Mouse (Mus musculus) small intestine, adult 2 months (tissue): Measurements from ENCODE around the gene Ftsj3. TPM values are rescaled to one million over a fixed set of nuclear protein-coding genes. Genes with fewer than 3 reads are reported as not detected.
"Not testable (repeated sequence)": the region's sequence is repeated elsewhere in the genome, so short reads cannot be mapped to it uniquely, and the experiment has no call there.

Source experiments
- H3K27ac ChIP-seq: fragments of 200-500 bp; 2 replicates; pipeline ENCODE4 v1.5.1; 2012; ENCODE audit warnings: low read depth, low read length, control low read depth, inconsistent platforms; ENCODE audit not compliant: insufficient read depth
- H3K27me3 ChIP-seq: fragments of 200-500 bp; 2 replicates; pipeline ENCODE4 v1.6.1; 2012; ENCODE audit warnings: mild to moderate bottlenecking, moderate library complexity, low read length, inconsistent platforms; ENCODE audit not compliant: control insufficient read depth, insufficient read depth
- H3K36me3 ChIP-seq: fragments of 200-500 bp; 2 replicates; pipeline ENCODE4 v1.6.1; 2012; ENCODE audit warnings: mild to moderate bottlenecking, low read length, control low read depth, inconsistent platforms; ENCODE audit not compliant: control insufficient read depth, insufficient read depth
- H3K4me1 ChIP-seq: fragments of 200-500 bp; 2 replicates; pipeline ENCODE4 v1.6.1; 2012; ENCODE audit warnings: low read length, inconsistent platforms, mixed read lengths; ENCODE audit not compliant: control insufficient read depth, insufficient read depth, insufficient read length
- H3K4me3 ChIP-seq: fragments of 200-500 bp; 2 replicates; pipeline ENCODE4 v1.5.1; 2012; ENCODE audit warnings: low read depth, mild to moderate bottlenecking, control low read depth, inconsistent platforms, low read length, moderate library complexity
- CTCF ChIP-seq: fragments of 200-500 bp; IDR thresholded peaks from 2 replicates; pipeline ENCODE4 v1.5.1; 2012; ENCODE audit warnings: low read depth, mild to moderate bottlenecking, control low read depth, inconsistent platforms, low read length, moderate library complexity, mixed read lengths; ENCODE audit not compliant: insufficient replicate concordance, insufficient read length; ENCODE audit errors: extremely low read depth
- POLR2A ChIP-seq: fragments of 200-500 bp; IDR thresholded peaks from 2 replicates; pipeline ENCODE4 v1.6.1; 2012; ENCODE audit warnings: low read depth, mild to moderate bottlenecking, control low read depth, inconsistent platforms, low read length, moderate library complexity
- WGBS: fragments of 180-500 bp; shearing (Covaris S2); methylation state at CpG from one replicate; pipeline ENCODE4 v1.1.7; 2018; 5-methylcytosine and 5-hydroxymethylcytosine counted together
- polyA plus RNA-seq: library from polyadenylated mRNA; depleted of rRNA; stranded (reverse); fragments of >200 nt; gene quantifications from 2 replicates; pipeline ENCODE4 v1.2.3, GENCODE M21; 2012

Ftsj3 gene
- polyA plus RNA-seq, 1 experiment, result 3.9 TPM

DNA sequence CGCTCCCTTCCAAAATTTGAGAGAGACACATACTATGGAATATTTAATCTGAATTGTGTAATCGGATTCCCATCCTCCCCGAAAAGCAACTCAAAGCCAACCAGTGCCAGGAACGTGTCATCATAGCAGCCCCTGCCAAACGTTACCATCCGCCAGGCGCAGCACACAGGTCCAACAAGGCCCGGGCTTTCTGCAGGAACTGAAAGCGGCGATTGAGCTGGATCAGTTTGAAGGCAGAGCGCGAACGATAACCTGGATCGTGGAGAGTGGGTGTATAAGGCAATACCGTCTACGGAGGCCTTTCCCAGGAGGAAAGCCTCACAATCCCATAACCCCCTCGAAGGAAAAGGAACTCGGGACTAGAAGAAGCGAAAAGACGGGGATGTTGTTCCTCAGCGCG is 705 bp downstream of the Ftsj3 start:
- Histone ChIP-seq H3K27me3 (no peaks in the 10 kb centered on the region), H3K4me1 (peaks cover 6% of the 10 kb centered on the region; the same call in 1 of the 2 replicates), H3K27ac (no peak overlapping the region), H3K4me3 (peak overlapping the region; percentile 77), H3K36me3 (peaks cover 32% of the 10 kb centered on the region)
- TF ChIP-seq POLR2A, result no peak
- TF ChIP-seq CTCF, result no peak
- WGBS, result 1% methylated on average over 22 of the region's 22 CpGs

DNA sequence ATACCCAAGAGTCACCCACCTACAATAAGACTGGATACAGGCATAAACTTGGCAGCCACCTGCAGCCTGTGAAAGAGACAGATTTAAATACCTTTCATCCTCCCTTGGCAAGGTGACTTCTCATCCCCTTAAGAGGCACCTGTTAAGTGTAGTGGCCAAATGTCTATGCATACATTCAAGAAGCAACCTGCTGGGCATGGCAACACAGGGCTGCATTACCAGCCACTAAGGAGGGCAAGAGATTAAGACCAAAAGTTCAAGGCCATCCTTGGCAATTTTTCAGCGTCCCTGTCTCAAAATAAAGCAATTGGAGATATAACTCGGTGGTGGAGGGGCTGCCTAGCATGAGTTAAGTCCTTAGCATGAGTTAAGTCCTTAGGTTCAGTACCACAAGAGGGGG is 1.1 kb downstream of the Ftsj3 start:
- Histone ChIP-seq H3K27me3 (no peaks in the 10 kb centered on the region), H3K4me3 (no peak overlapping the region; the same call in 1 of the 2 replicates), H3K36me3 (peaks cover 36% of the 10 kb centered on the region), H3K4me1 (peaks cover 6% of the 10 kb centered on the region; the same call in 1 of the 2 replicates), H3K27ac (no peak overlapping the region)
- TF ChIP-seq POLR2A (no peak), CTCF (no peak)
- WGBS, result 5% methylated on average over 2 of the region's 2 CpGs

DNA sequence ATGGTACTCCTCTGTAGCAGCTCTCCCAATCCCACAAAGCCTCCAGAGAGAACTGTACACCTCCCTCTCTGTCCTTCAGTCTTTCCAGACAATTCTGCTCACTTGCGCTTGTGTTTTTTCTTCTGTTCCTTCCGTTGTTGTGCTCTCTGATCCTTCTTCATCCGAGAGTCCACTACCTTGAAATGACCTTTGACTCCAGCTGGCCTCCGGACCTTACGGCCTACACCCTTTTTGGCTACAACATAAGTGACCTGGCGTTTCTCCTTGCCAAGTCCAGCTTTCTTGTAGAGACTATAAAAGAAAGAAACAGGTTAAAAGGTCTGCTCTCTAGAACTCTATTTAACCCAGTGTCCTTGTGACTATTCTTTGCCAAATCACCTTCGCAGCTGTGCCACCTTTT is 6.6 kb downstream of the Ftsj3 start:
- no peak overlapping the region for H3K4me3 ChIP-seq
- H3K36me3 ChIP-seq, result peaks cover 75% of the 10 kb centered on the region
- H3K27ac ChIP-seq, result no peak overlapping the region
- 63% methylated on average over 7 of the region's 7 CpGs for WGBS
- no peaks in the 10 kb centered on the region for H3K27me3 ChIP-seq
- H3K4me1 ChIP-seq, result no peaks in the 10 kb centered on the region
- TF ChIP-seq CTCF (no peak), POLR2A (no peak)

DNA sequence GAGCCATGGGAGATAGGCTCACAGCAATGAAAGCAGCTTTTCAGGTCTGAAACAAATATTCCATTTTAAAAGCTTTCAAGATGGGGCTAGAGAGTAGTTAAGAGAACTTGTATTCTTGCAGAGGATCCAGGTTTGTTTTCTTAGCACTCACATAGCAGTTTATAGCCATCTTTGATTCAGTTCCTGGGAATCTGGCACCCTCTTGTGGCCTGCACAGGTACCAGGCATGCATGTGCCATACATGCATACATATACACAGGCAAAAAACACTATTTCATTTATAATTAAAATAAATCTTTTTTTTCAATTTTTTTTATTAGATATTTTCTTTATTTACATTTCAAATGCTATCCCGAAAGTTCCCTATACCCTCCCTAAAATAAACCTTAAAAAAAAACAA is 9.0 kb downstream of the Ftsj3 start:
- Histone ChIP-seq H3K27me3 (no peaks in the 10 kb centered on the region), H3K4me3 (no peak overlapping the region), H3K4me1 (no peaks in the 10 kb centered on the region), H3K27ac (no peak overlapping the region), H3K36me3 (peaks cover 86% of the 10 kb centered on the region)
- 95% methylated on average over 1 of the region's 1 CpGs for WGBS
- TF ChIP-seq CTCF, result no peak; the same call in 1 of the 2 replicates

DNA sequence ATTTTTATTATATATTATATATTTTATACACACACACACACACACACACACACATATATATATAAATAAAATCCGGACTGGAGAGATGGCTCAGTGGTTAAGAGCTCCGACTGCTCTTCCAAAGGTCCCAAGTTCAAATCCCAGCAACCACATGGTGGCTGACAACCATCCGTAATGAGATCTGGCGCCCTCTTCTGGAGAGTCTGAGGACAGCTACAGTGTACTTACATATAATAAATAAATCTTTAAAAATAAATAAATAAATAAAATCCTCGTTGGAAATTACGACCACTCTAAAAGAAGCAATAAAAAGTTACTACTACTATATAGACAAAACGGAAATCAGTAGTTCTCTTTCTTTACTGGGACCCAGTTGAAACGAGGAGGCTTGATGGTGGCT is 21.9 kb downstream of the Ftsj3 start:
- H3K36me3 ChIP-seq, result peaks cover 53% of the 10 kb centered on the region
- WGBS, result 75% methylated on average over 8 of the region's 8 CpGs
- not testable (repeated sequence) for H3K4me1 ChIP-seq, H3K27ac ChIP-seq, H3K27me3 ChIP-seq, H3K4me3 ChIP-seq

DNA sequence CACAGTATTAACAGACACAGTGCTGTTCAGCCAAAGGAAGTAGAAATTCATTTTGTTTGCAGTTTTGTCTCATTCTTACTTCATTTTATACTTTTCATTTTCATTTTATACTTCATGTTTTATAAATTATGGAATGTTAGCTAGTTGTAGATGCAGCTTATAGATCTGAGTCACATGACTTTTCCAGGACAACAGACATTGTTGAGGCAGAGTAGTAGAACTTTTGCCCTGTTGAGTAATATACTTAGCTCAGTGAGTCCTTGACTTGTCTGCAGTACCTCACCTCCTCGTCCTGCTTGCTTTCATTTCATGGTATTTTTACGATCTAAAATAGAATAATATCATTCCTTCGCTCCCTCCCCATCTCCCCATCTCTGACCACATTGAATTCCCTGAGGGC is 35.3 kb downstream of the Ftsj3 start:
- TF ChIP-seq POLR2A (no peak), CTCF (no peak)
- H3K27me3 ChIP-seq, result no peaks in the 10 kb centered on the region
- H3K4me3 ChIP-seq, result no peak overlapping the region
- H3K36me3 ChIP-seq, result peaks cover 10% of the 10 kb centered on the region
- H3K4me1 ChIP-seq, result no peaks in the 10 kb centered on the region; the same call in 1 of the 2 replicates
- 56% methylated on average over 3 of the region's 3 CpGs for WGBS
- H3K27ac ChIP-seq, result no peak overlapping the region

DNA sequence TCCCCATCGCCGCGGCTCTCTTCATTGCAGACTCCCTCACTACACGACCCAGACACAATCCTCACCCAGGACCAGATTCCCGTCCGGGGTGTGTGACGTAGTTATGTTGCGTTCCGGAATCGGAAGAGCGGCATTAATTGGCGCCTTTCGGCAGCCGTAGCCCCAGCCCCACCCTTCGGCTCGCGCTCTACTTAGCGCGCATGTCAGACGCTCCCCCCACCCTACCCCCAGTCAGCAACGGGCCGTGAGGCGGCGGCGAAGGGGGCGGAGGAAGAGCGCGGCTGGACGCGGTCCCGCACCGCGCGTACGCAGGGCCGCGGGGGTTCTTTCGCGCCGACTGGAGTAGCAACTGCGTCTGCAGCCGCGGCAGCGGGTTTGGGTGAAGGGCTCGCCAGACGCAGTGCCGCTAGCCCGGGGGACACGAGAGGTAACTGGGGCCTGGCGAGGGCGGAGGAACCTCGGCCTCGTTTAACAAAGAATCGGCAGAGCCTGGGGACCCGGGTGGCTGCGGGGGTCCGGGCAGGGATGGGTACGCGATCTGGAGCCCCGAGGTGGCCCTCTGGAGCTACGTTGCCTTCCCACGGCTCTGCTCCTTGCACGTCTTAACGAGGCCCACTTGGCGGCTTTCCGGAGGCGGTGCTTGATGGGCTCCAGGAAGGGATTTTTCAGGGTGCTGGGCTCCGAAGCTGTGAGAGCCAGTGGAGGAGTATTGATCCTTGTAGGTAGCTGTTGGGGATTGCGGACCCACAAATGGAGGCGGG is 39.0 kb downstream of the Ftsj3 start, which contains the start of gene Ddx42:
TSS of gene Ddx42 (plus strand) at position 197 of the 761 bp plus-strand sequence.
- WGBS, result under 1% methylated on average over 70 of the region's 70 CpGs
- TF ChIP-seq POLR2A (peak; percentile 71; the same call in 1 of the 2 replicates), CTCF (no peak)

DNA sequence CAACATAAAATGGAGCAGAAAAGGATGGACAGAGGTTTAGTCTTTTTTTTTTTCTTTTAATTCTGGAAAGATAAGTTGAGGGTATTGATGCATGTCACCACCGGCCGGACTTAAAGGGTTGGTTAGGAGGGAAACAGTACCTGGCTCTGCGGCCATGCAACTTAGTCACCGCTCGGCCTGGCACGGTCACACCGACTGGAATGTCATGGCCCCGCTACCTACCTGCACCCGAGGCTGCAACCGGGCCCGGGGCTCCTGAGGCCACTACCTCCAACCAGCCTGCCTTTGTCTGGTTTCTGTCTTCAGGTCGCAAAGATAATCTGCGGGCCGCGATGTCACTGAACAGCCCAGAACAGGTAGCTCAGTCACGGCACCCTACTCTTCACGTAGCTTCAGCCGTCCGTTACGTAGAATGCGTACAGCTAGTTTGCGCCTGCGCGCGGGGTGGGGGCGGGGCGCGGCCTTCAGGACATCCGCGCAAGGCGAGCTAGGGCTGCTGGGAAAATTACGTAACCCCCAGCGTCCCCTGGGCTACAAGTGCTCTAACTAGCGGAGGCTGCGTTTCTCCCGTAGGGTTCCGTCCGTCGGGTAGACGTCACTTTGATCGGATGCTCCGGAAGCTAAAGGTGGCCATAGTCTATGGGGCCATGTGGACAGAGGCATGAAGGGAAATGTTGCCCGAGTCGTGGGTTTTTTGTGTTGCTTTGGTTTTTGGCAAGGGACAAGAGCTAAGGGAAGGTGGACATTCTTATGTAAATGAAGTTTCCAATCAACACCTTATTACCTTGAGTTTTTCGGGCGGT is 39.8 kb downstream of the Ftsj3 start, which contains the start of gene Ccdc47:
TSS of gene Ccdc47 (minus strand) at position 418 of the 803 bp plus-strand sequence.
- H3K36me3 ChIP-seq, result peaks cover 10% of the 10 kb centered on the region
- H3K27me3 ChIP-seq, result no peaks in the 10 kb centered on the region
- TF ChIP-seq CTCF, result no peak
- peak; percentile 62 for TF ChIP-seq POLR2A
- H3K4me3 ChIP-seq, result peak within 1 kb of the TSS; percentile 99
- peaks cover 6% of the 10 kb centered on the region; the same call in 1 of the 2 replicates for H3K4me1 ChIP-seq
- WGBS, result under 1% methylated on average over 46 of the region's 46 CpGs
- peak within 1 kb of the TSS; percentile 99 for H3K27ac ChIP-seq

More for the DNA sequence above, 39.0 kb downstream of the Ftsj3 start, which contains the start of gene Ddx42:
- Histone ChIP-seq H3K4me1 (peaks cover 6% of the 10 kb centered on the region; the same call in 1 of the 2 replicates), H3K4me3 (peak within 1 kb of the TSS; percentile 99), H3K27me3 (no peaks in the 10 kb centered on the region), H3K36me3 (peaks cover 6% of the 10 kb centered on the region), H3K27ac (peak within 1 kb of the TSS; percentile 99)
